Mouse (Mus musculus): ENCODE results near the gene Ascl1.

- TF ChIP-seq POLR2A (IDR thresholded peaks at IDR 0.05; ENCODE audit: low read depth, low read length) (no peak), CTCF (IDR thresholded peaks at IDR 0.05; ENCODE audit: extremely low read depth, insufficient read depth, insufficient read length, insufficient replicate concordance) (no peak)
Observed at GRCm38 (mm10) chr10:87447754-87448095, 45.7 kb downstream of the Ascl1 start.

All from spleen, adult 2 months (tissue).